Mouse (Mus musculus): ENCODE measurements around the gene Soga1. TPM values are rescaled to one million over a fixed set of nuclear protein-coding genes. Genes with fewer than 3 reads are reported as not detected.

Gene Soga1
- total RNA-seq, 2 experiments from 2014 or later, result 2.8 to 4.5 TPM

- TF ChIP-seq CTCF (IDR thresholded peaks at IDR 0.05), result no peak
- no peak for DNase-seq
- intact Hi-C loops (cut with DNase I), result loop anchor here (5.0 to 10.0 kb wide), 3 partner anchors 67 to 292 kb away; no protein-coding TSS in a partner anchor
- Histone ChIP-seq H3K4me3 (no peak overlapping the region), H3K27ac (no peak overlapping the region)
Observed at GRCm38 (mm10) chr2:157099532-157100318, 20.7 kb upstream of the Soga1 start.

- peak; percentile 92 for TF ChIP-seq CTCF (IDR thresholded peaks at IDR 0.05)
- peak; percentile 76 for DNase-seq
- Histone ChIP-seq H3K27ac (no peak overlapping the region), H3K4me3 (no peak overlapping the region)
- intact Hi-C loops (cut with DNase I), result loop anchor here (2.0 to 10.0 kb wide), 4 partner anchors 63 to 288 kb away; no protein-coding TSS in a partner anchor
Observed at GRCm38 (mm10) chr2:157095005-157095755, 16.1 kb upstream of the Soga1 start.

DNA sequence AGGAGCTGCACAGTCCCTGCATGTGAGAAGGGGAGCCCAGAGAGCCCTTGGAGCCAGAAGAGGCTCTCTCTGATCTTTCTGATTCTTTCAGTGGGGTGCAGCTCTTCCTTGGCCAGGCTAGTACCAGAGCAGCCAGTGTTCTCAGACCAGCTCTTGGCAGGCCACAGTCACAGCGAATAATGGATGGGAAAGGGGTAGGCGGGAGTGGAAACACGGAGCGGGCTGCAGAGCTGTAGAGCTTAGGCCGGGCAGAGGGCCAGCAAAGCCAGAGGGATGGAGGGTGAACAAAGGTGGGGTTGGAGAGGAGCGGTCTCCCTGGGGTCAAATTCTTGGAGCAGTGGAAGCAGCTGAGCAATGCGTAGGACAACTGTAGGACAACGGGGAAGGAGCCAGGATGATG lies 13.0 kb upstream of the Soga1 start:
- H3K27ac ChIP-seq, result no peak overlapping the region; the same call in 1 of the 2 replicates
- intact Hi-C loops (cut with DNase I), result loop anchor here (10.0 kb wide), 1 partner anchor 187 kb away; no protein-coding TSS in a partner anchor
- TF ChIP-seq CTCF (IDR thresholded peaks at IDR 0.05), result no peak
- DNase-seq, result peak; percentile 59
- no peak overlapping the region for H3K4me3 ChIP-seq

- no peak for TF ChIP-seq CTCF (IDR thresholded peaks at IDR 0.05)
- Histone ChIP-seq H3K4me3 (no peak overlapping the region), H3K27ac (no peak overlapping the region)
- DNase-seq, result no peak
- intact Hi-C loops (cut with DNase I), result no loop called here
Observed at GRCm38 (mm10) chr2:157087536-157088317, 8.7 kb upstream of the Soga1 start.

GRCm38 (mm10) chr2:157086796-157087195 lies 7.7 kb upstream of the Soga1 start, which contains the start of gene Tldc2:
Gene Tldc2, plus strand, starts transcription at chr2:157087055.
- no peak within 1 kb of the TSS for H3K4me3 ChIP-seq
- intact Hi-C loops (cut with DNase I), result no loop called here
- no peak for TF ChIP-seq CTCF (IDR thresholded peaks at IDR 0.05)
- DNase-seq, result no peak
- no peak within 1 kb of the TSS for H3K27ac ChIP-seq

- Histone ChIP-seq H3K4me3 (no peak overlapping the region), H3K27ac (no peak overlapping the region)
- no peak for TF ChIP-seq CTCF (IDR thresholded peaks at IDR 0.05)
- intact Hi-C loops (cut with DNase I), result no loop called here
- DNase-seq, result no peak
Observed at GRCm38 (mm10) chr2:157084831-157085585, 6.0 kb upstream of the Soga1 start.

DNA sequence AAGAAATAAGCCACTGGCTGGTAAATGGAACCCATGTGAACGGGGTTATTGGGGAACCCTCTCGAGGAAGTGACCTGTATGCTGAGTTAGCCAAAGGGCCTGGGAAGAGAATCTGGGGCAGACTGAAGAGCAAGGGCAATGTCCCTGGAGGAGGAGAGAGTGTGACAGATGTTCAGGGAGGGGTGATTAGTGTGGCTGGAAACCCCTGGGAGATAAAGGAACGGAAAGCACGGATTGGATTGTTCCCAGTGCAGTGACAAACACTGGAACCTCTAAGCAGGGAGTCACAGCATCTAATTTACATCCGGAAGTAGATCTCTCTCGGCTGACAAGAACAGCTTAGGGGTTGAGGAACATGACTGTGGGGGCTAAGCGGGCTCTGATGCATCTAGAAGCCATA lies 2.9 kb upstream of the Soga1 start:
- Histone ChIP-seq H3K27ac (peak overlapping the region; percentile 31), H3K4me3 (no peak overlapping the region)
- intact Hi-C loops (cut with DNase I), result loop anchor here (2.0 kb wide), 1 partner anchor 41 kb away; no protein-coding TSS in a partner anchor

GRCm38 (mm10) chr2:157081331-157081730 lies 2.3 kb upstream of the Soga1 start:
- H3K4me3 ChIP-seq, result no peak overlapping the region
- peak overlapping the region; percentile 31; the same call in 1 of the 2 replicates for H3K27ac ChIP-seq
- intact Hi-C loops (cut with DNase I), result no loop called here
- no peak for DNase-seq
- TF ChIP-seq CTCF (IDR thresholded peaks at IDR 0.05), result no peak

More for the DNA sequence above, 2.9 kb upstream of the Soga1 start:
- TF ChIP-seq CTCF (IDR thresholded peaks at IDR 0.05), result no peak
- DNase-seq, result no peak

GRCm38 (mm10) chr2:157079701-157080180 lies 687 bp upstream of the Soga1 start:
- no peak for DNase-seq
- Histone ChIP-seq H3K4me3 (peak overlapping the region; percentile 93), H3K27ac (peak overlapping the region; percentile 77)
- TF ChIP-seq CTCF (IDR thresholded peaks at IDR 0.05), result no peak
- intact Hi-C loops (cut with DNase I), result loop anchor here (5.0 kb wide), 1 partner anchor 217 kb away; the partner anchor contains the start of gene Rab5if

DNA sequence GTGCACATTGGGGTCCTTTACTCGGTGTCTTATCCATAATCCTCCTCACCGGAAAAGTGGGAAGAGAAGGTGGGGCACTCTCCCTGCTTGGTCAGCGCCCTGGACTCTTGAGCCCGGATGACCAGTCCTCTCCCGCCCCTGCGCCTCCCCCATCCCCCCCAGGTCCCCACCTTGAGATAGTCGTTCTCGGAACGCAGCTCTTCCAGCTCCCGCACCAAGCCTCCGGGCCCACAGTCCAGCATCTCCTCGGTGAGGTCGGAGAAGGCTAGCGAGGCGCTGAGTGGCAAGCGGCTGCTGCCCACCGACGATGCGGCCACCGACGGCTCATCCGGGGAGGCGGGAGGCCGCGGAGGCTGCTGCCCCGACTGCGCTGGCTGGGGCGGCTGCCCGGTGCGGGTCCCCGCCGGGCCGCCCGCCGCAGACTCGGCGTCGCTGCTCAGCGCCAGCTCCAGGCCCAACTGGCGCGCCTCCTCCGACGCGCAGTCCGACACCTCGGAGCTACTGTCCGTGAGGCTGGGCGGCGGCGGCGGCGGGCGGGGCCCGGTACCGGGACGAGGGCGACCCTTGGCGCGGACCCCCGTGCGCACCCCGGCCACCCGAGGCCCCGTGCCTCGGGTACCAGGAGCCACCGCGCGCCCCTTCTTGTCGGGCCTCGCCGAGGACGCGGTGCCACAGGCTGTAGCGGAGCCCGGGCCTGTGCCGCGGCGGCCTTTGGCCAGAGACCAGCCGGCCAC lies 828 bp downstream of the Soga1 start:
- peak overlapping the region; percentile 86 for H3K27ac ChIP-seq
- DNase-seq, result peak; percentile 57
- peak overlapping the region; percentile 93 for H3K4me3 ChIP-seq
- intact Hi-C loops (cut with DNase I), result loop anchor here (5.0 kb wide), 1 partner anchor 216 kb away; the partner anchor contains the start of gene Rab5if
- no peak for TF ChIP-seq CTCF (IDR thresholded peaks at IDR 0.05)
